Mouse (Mus musculus) olfactory bulb, adult 2 months (tissue): ENCODE results near the gene Phc2.

Experiments
- CTCF ChIP-seq: fragments of 200-500 bp; IDR thresholded peaks from 2 replicates; pipeline ENCODE4 v1.5.1; 2012; ENCODE audit warnings: low read depth, mild to moderate bottlenecking, low read length, moderate library complexity; ENCODE audit not compliant: insufficient read depth
- POLR2A ChIP-seq: fragments of 200-500 bp; IDR thresholded peaks from 2 replicates; pipeline ENCODE4 v1.6.1; 2012; ENCODE audit warnings: mild to moderate bottlenecking, low read depth, low read length, moderate library complexity; ENCODE audit not compliant: insufficient read depth

GRCm38 (mm10) chr4:128712941-128713340 is 58.4 kb downstream of the Phc2 start:
- no peak for TF ChIP-seq CTCF
- TF ChIP-seq POLR2A: no peak
